Comparison of ENCODE assay signal across 10 mouse cellular contexts in genomic region chr10:118810908-118811711, GRCm38 (mm10). TPM values are rescaled to one million over a fixed set of nuclear protein-coding genes. Genes with fewer than 3 reads are reported as not detected.
DNase-seq lines count a peak whose midpoint lies in the region; ATAC-seq and TF ChIP-seq lines count a peak whose summit lies in the region.
"Had no signal": no experiment of that assay in that cellular context is flagged by ENCODE, and none has a peak within 500 bp of the region (broad histone marks: within the 10 kb centered on the region; RNA-seq: fewer than 3 reads in every experiment).

No protein-coding gene starts in this region.

- peak overlapping the region; percentile 36; the same call in 1 of the 2 replicates for H3K27ac ChIP-seq in lung, embryonic 14.5 days (ENCODE audit: low read depth)
- no peak overlapping the region; the same call in 1 of the 2 replicates for H3K27ac ChIP-seq in heart, embryonic 15.5 days
- H3K27ac ChIP-seq in neural tube, embryonic 15.5 days (replicated peaks), result no peak overlapping the region
- H3K27ac ChIP-seq: midbrain, embryonic 13.5 days had no signal

- peak; percentile 82 for DNase-seq in lung, embryonic 14.5 days
- DNase-seq in lung, adult 2 months, result no peak
- DNase-seq in liver, result peak; percentile 16
- no peak for DNase-seq in cerebellum, adult 11 months
- DNase-seq in right cerebral cortex, postnatal 14 days, result no peak
- no peak for DNase-seq in cerebellum, adult 11-12 months

- no peaks in the 10 kb centered on the region for H3K27me3 ChIP-seq in lung, embryonic 14.5 days (ENCODE audit: insufficient read depth, low read length)
- H3K27me3 ChIP-seq in heart, embryonic 15.5 days, result no peaks in the 10 kb centered on the region
- H3K27me3 ChIP-seq in neural tube, embryonic 15.5 days (replicated peaks), result no peaks in the 10 kb centered on the region
- H3K27me3 ChIP-seq: midbrain, embryonic 13.5 days had no signal

- no peaks in the 10 kb centered on the region for H3K9me3 ChIP-seq in lung, embryonic 14.5 days (ENCODE audit: low read depth, low read length)
- H3K9me3 ChIP-seq in heart, embryonic 15.5 days (replicated peaks), result no peaks in the 10 kb centered on the region
- no peaks in the 10 kb centered on the region for H3K9me3 ChIP-seq in neural tube, embryonic 15.5 days (replicated peaks)
- H3K9me3 ChIP-seq: midbrain, embryonic 13.5 days had no signal

- peak overlapping the region; percentile 48 for H3K4me2 ChIP-seq in lung, embryonic 14.5 days
- peak overlapping the region; percentile 30 for H3K4me2 ChIP-seq in heart, embryonic 15.5 days
- peak overlapping the region; percentile 13; the same call in 1 of the 2 replicates for H3K4me2 ChIP-seq in neural tube, embryonic 15.5 days
- H3K4me2 ChIP-seq: midbrain, embryonic 13.5 days had no signal

- no peak for TF ChIP-seq POLR2A in lung, adult 2 months (IDR thresholded peaks at IDR 0.05; ENCODE audit: borderline replicate concordance, extremely low read depth, low read depth, low read length)

- WGBS in lung, embryonic 14.5 days, result 14% methylated on average over 16 of the region's 16 CpGs
- WGBS in lung, adult 2 months, result 17% methylated on average over 16 of the region's 16 CpGs
- 40% methylated on average over 16 of the region's 16 CpGs for WGBS in heart, embryonic 15.5 days
- WGBS in neural tube, embryonic 15.5 days, result 69% methylated on average over 16 of the region's 16 CpGs

- no peak for TF ChIP-seq CTCF in lung, embryonic 14.5 days (IDR thresholded peaks at IDR 0.05; ENCODE audit: low read depth)
- no peak for TF ChIP-seq CTCF in lung, adult 2 months (IDR thresholded peaks at IDR 0.05; ENCODE audit: insufficient read depth, low read length)

- peaks cover 15% of the 10 kb centered on the region; the same call in 1 of the 2 replicates for H3K4me1 ChIP-seq in lung, embryonic 14.5 days (ENCODE audit: insufficient read depth)
- peaks cover 6% of the 10 kb centered on the region; the same call in 1 of the 2 replicates for H3K4me1 ChIP-seq in lung, adult 2 months (ENCODE audit: control insufficient read depth, insufficient read depth, low read length)
- peaks cover 19% of the 10 kb centered on the region for H3K4me1 ChIP-seq in heart, embryonic 15.5 days (replicated peaks)
- 0 out of 2 replicates have a peak, but pooled peaks cover 3% of the 10 kb centered on the region for H3K4me1 ChIP-seq in neural tube, embryonic 15.5 days

- H3K9ac ChIP-seq in lung, embryonic 14.5 days, result no peak overlapping the region
- H3K9ac ChIP-seq in heart, embryonic 15.5 days, result no peak overlapping the region
- no peak overlapping the region for H3K9ac ChIP-seq in neural tube, embryonic 15.5 days (replicated peaks)
- H3K9ac ChIP-seq: midbrain, embryonic 13.5 days had no signal

- no peak overlapping the region for H3K4me3 ChIP-seq in lung, embryonic 14.5 days (ENCODE audit: low read depth, low read length)
- H3K4me3 ChIP-seq in lung, adult 2 months (replicated peaks; ENCODE audit: extremely low read depth, low read depth, low read length), result no peak overlapping the region
- no peak overlapping the region for H3K4me3 ChIP-seq in heart, embryonic 15.5 days
- H3K4me3 ChIP-seq in neural tube, embryonic 15.5 days (replicated peaks), result no peak overlapping the region
- H3K4me3 ChIP-seq: erythroblast, embryonic 14.5 days; midbrain, embryonic 13.5 days had no signal

- H3K36me3 ChIP-seq in lung, embryonic 14.5 days (ENCODE audit: insufficient read depth), result no peaks in the 10 kb centered on the region
- no peaks in the 10 kb centered on the region for H3K36me3 ChIP-seq in heart, embryonic 15.5 days
- no peaks in the 10 kb centered on the region for H3K36me3 ChIP-seq in neural tube, embryonic 15.5 days
- H3K36me3 ChIP-seq: midbrain, embryonic 13.5 days had no signal

- peak; percentile 88 for ATAC-seq in lung, embryonic 14.5 days (ENCODE audit: insufficient read depth)
- no peak; the same call in 1 of the 2 replicates for ATAC-seq in heart, embryonic 15.5 days (replicated peaks; ENCODE audit: insufficient number of reproducible peaks, insufficient read depth, low FRiP score, low read depth)
- ATAC-seq in neural tube, embryonic 15.5 days (ENCODE audit: low FRiP score), result no peak
- ATAC-seq: midbrain, embryonic 13.5 days had no signal

RNA-seq across cellular contexts. Expression of gene Dyrk2, which starts 58.9 kb away (rescaled TPM):
- 10.9 TPM in 2 replicates for polyA plus RNA-seq in lung, embryonic 14.5 days (2014; fragmentation: Nextera tagmentation; extraction: Ambion mirVana)
- 16.6 and 25.8 TPM in 2 replicates for polyA plus RNA-seq in lung, adult 2 months (2012; rRNA removed)
- polyA plus RNA-seq in heart, embryonic 15.5 days (2015; fragmentation: Nextera tagmentation; extraction: Ambion mirVana), result 10.0 and 10.2 TPM in 2 replicates
- 11.3 TPM in 2 replicates for polyA plus RNA-seq in neural tube, embryonic 15.5 days (2015; fragmentation: Nextera tagmentation; extraction: Ambion mirVana)

Comparison
In these comparisons a context has a peak if more than half of its experiments do, and no peak if none do; other contexts are left out.
1. DNase-seq: peak in lung, embryonic 14.5 days (single experiment) and liver (single experiment); none in lung, adult 2 months (single experiment), cerebellum, adult 11 months (single experiment), right cerebral cortex, postnatal 14 days (single experiment) and cerebellum, adult 11-12 months (single experiment).
2. Peak in every context shown above with its lines, with median percentiles within 50 percentile points of each other: H3K4me2 ChIP-seq.